Mouse (Mus musculus): ENCODE results near the gene Chd3.

Gene Chd3

DNA sequence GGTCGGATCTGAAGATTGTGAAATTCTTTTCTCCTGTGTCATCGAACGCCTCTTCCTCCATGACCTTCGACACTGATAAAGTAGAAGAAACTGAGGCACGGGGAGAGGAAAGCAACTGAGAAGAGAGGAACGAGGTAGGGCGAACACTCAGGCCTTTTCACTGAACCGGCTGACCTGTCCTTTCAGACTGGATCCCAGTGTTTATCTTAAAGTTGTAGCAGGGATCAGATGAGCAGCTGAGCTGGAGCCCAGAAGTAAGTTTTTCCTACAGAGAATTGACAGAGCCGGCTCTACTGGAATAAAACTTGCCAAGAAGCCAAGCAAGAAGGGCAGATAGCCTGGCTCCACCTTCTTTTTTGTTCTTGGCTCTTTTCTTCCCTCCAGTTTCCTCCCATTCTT, 1.6 kb upstream of the Chd3 start:
- in situ Hi-C loops (cut with MboI; ENCODE audit: unreplicated experiment in 2 of 2), result no loop called here

GRCm38 (mm10) chr11:69369990-69370816, 997 bp upstream of the Chd3 start:
- in situ Hi-C loops (cut with MboI; ENCODE audit: unreplicated experiment in 2 of 2), result loop anchor here in 1 of 2 experiments (5.0 kb wide), 1 partner anchor 38 kb away; no protein-coding TSS in a partner anchor

DNA sequence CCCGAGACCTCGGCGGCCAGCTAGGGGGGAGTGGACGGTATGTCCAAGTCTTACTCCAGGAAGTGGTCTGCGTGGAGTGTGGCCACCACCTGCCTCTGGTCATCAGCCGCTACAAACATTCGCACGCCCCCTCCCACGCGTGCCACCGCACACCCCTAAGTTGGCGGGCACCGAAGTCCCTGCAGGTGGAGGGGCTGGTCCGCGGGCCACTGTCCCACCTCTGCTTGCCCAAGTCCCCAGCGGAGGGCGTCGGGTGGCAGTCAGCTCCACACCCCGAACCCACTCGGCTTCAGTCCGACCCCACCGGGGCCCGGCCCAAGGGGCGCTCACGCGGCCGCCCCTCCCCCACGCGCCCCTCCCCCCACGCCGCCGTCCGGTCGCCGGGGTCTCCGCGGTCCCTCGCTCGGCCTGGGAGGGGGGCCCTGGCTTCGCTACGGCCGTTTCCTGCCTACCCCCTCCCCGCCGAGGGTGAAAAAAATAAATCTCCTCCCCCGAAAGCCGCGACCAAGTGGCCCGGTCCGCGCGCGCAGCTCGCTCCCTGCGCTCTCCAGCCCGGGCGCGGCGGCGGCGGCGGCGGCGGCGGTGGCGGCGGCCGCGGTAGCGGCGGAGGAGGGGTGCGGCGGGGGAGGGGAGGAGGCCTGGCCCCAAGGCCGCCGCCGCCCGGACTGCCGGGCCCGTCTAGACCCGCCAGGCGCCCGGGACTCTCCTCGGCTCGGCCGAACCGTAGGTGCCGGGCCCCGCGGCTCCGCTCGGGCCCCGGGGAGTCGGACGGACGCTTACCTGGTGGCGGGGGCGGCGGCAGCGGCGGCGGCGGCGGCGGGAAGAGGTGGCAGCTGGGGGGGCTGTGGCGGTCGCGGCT, 621 bp downstream of the Chd3 start:
- in situ Hi-C loops (cut with MboI; ENCODE audit: unreplicated experiment in 2 of 2), result loop anchor here in 1 of 2 experiments (5.0 kb wide), 1 partner anchor 36 kb away; no protein-coding TSS in a partner anchor

- in situ Hi-C loops (cut with MboI; ENCODE audit: unreplicated experiment in 2 of 2), result loop anchor here in 1 of 2 experiments (5.0 kb wide), 1 partner anchor 35 kb away; no protein-coding TSS in a partner anchor
These were observed 1.4 kb downstream of the Chd3 start for GRCm38 (mm10) chr11:69367616-69368355.

GRCm38 (mm10) chr11:69366855-69367615, 2.2 kb downstream of the Chd3 start:
- in situ Hi-C loops (cut with MboI; ENCODE audit: unreplicated experiment in 2 of 2), result loop anchor here in 1 of 2 experiments (5.0 kb wide), 1 partner anchor 35 kb away; no protein-coding TSS in a partner anchor

DNA sequence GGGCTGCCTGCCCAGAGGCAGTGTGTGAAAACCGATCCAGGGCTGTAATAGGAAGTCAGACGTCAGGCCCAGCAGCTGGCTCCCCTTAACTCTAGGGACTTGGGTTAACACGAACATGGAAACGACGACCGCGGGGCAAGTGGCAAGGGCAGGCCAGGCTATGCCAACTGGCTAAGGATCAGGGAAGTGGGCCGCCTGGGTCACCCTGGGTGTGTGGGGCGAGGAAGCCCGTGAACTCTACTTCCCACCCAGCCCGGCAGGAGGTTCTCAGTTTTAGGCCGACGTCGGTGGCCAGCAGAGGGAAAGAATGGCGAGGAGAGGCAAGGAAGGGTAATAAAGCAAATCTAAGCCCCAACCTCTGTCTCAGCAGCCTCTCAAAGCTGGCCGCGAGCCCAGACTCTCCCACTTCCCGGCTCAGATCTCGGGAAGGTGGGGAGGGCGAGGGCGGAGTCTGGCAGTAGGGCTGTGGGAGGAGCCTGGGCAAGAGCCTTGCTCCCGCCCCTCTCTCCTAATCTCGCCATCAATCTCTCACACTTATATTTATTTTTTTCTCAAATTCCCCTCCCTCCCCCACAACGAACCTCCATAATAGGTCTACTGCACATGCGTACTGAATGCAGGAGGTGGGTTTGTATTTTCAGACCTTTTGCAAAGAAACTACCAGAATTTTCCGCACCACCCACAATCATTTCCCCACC, 2.9 kb downstream of the Chd3 start:
- in situ Hi-C loops (cut with MboI; ENCODE audit: unreplicated experiment in 2 of 2), result loop anchor here in 1 of 2 experiments (5.0 kb wide), 1 partner anchor 34 kb away; no protein-coding TSS in a partner anchor

GRCm38 (mm10) chr11:69365722-69366121, 3.5 kb downstream of the Chd3 start:
- in situ Hi-C loops (cut with MboI; ENCODE audit: unreplicated experiment in 2 of 2), result loop anchor here in 1 of 2 experiments (5.0 kb wide), 1 partner anchor 33 kb away; no protein-coding TSS in a partner anchor

DNA sequence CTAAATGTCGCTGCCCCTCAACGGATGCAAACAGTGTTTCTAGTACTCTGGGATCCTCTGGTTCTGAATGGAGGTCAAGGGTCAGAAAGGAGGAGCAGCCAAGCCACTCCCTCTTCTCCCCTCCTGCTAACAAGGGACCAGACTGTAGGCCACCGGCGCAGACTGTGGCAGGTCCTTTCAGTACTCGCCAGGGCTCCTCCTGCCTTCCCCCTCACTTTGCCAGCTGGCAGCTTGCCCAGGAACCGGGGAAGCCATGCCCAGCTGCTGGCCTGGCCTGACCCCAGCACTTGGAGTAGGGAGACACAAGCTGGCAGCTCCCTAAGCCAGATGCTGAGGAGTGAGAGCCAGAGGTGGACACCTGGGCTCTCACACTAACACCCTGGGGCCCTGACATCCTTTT, 4.3 kb downstream of the Chd3 start:
- in situ Hi-C loops (cut with MboI; ENCODE audit: unreplicated experiment in 2 of 2), result loop anchor here in 1 of 2 experiments (5.0 kb wide), 1 partner anchor 33 kb away; no protein-coding TSS in a partner anchor

GRCm38 (mm10) chr11:69364376-69364775, 4.8 kb downstream of the Chd3 start:
- in situ Hi-C loops (cut with MboI; ENCODE audit: unreplicated experiment in 2 of 2), result no loop called here

GRCm38 (mm10) chr11:69362479-69362878, 6.7 kb downstream of the Chd3 start:
- in situ Hi-C loops (cut with MboI; ENCODE audit: unreplicated experiment in 2 of 2), result no loop called here

GRCm38 (mm10) chr11:69362021-69362420, 7.2 kb downstream of the Chd3 start:
- in situ Hi-C loops (cut with MboI; ENCODE audit: unreplicated experiment in 2 of 2), result no loop called here

DNA sequence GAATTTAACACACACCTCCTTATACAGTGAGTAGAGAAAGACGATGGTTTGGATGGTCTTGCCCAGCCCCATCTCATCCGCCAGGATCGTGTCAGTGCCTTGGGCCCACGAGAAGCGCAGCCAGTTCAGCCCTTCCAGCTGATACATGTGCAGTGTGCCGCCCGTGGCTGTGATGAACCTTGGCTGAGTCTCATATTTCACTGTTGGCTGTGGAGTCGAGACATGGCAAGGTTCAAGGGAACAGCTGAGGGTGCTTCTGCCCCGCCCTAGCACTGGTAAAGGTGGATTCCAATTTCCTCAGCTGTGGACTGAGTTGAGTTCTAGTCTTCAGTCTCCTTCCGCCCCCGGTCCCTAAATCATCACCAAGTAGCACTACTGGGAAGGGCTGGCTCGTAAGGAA, 11.5 kb downstream of the Chd3 start:
- in situ Hi-C loops (cut with MboI; ENCODE audit: unreplicated experiment in 2 of 2), result no loop called here

- in situ Hi-C loops (cut with MboI; ENCODE audit: unreplicated experiment in 2 of 2), result no loop called here
These were observed 12.7 kb downstream of the Chd3 start for GRCm38 (mm10) chr11:69356544-69356943.

DNA sequence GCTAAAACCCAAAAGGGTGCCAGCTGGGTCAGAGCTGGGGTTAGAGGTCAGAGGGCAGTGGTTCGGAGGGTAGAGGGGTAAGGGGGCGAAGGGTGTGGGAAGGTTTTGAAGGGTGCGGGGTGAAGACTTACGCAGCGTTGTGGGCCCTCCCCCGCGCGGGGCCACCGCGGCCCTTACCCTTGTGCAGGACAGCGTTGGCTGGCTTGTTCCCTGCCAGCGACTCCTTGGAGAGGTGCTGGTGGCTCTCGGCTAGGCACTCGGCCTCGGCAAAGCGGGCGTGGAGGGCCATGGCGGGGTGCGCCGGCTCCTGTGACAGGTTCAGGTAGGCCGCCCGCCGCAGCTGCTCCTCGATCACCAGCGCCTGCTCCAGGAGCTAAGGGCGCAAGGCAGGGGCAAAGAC, 22.8 kb downstream of the Chd3 start:
- in situ Hi-C loops (cut with MboI; ENCODE audit: unreplicated experiment in 2 of 2), result no loop called here

GRCm38 (mm10) chr11:69340161-69341131, 28.8 kb downstream of the Chd3 start, which contains the start of gene Rnf227:
Rnf227 (plus strand) TSS chr11:69340461.
- in situ Hi-C loops (cut with MboI; ENCODE audit: unreplicated experiment in 2 of 2), result no loop called here

GRCm38 (mm10) chr11:69334796-69335195, 34.4 kb downstream of the Chd3 start:
- in situ Hi-C loops (cut with MboI; ENCODE audit: unreplicated experiment in 2 of 2), result loop anchor here (5.0 to 10.0 kb wide), 2 partner anchors 33 to 50 kb away; partner anchors contain the start of gene Chd3 (in 1 of the 2)

GRCm38 (mm10) chr11:69333922-69334321, 35.3 kb downstream of the Chd3 start:
- in situ Hi-C loops (cut with MboI; ENCODE audit: unreplicated experiment in 2 of 2), result loop anchor here (5.0 to 10.0 kb wide), 2 partner anchors 33 to 51 kb away; partner anchors contain the start of gene Chd3 (in 1 of the 2)
